Mouse (Mus musculus): ENCODE results near the gene Ngf.

- TF ChIP-seq GATA1 (IDR thresholded peaks at IDR 0.05; ENCODE audit: borderline replicate concordance, low read length) (no peak), FLI1 (IDR thresholded peaks at IDR 0.05; ENCODE audit: low read length) (no peak)
Observed at GRCm38 (mm10) chr3:102498113-102498512, 28.4 kb downstream of the Ngf start.

Data from megakaryocyte, embryonic 14.5 days (primary cell).